Mouse (Mus musculus) cerebellum, postnatal 36 days (tissue): Measurements from ENCODE around the gene Ahcy.
A peak's percentile ranks its signal among the peaks of the same experiment; 100 is the strongest.
"Not testable (repeated sequence)": the region's sequence is repeated elsewhere in the genome, so short reads cannot be mapped to it uniquely, and the experiment has no call there.

ENCODE experiments used
- DNase-seq, 2 experiments: peaks; one replicate each; pipeline ENCODE4 v3.0.0; 2021 to 2022; ENCODE audit warnings: mixed read lengths in 2 of 2

Gene Ahcy

GRCm38 (mm10) chr2:155074766-155075330 lies 551 bp upstream of the Ahcy start:
- peak; percentile 16 to 38 for DNase-seq

- no peak for DNase-seq
These were observed 950 bp downstream of the Ahcy start for GRCm38 (mm10) chr2:155073347-155073746.

GRCm38 (mm10) chr2:155072353-155073145 lies 1.7 kb downstream of the Ahcy start:
- DNase-seq = no peak

GRCm38 (mm10) chr2:155071027-155071426 lies 3.3 kb downstream of the Ahcy start:
- no peak for DNase-seq

GRCm38 (mm10) chr2:155057361-155057760 lies 16.9 kb downstream of the Ahcy start:
- DNase-seq = no peak

GRCm38 (mm10) chr2:155056076-155056578 lies 18.2 kb downstream of the Ahcy start:
- DNase-seq = no peak

GRCm38 (mm10) chr2:155054672-155055071 lies 19.6 kb downstream of the Ahcy start:
- no peak for DNase-seq

- DNase-seq = not testable (repeated sequence)
These were observed 20.8 kb downstream of the Ahcy start for GRCm38 (mm10) chr2:155053512-155053911.

GRCm38 (mm10) chr2:155052681-155053080 lies 21.6 kb downstream of the Ahcy start:
- no peak for DNase-seq

- no peak for DNase-seq
These were observed 22.5 kb downstream of the Ahcy start for GRCm38 (mm10) chr2:155051622-155052351.

- DNase-seq = peak; percentile 97
These were observed 23.6 kb downstream of the Ahcy start for GRCm38 (mm10) chr2:155050504-155051236.

GRCm38 (mm10) chr2:155050108-155050503 lies 24.2 kb downstream of the Ahcy start:
- no peak for DNase-seq

GRCm38 (mm10) chr2:155047452-155048178 lies 26.7 kb downstream of the Ahcy start:
- DNase-seq = no peak

GRCm38 (mm10) chr2:155046803-155047202 lies 27.5 kb downstream of the Ahcy start:
- no peak for DNase-seq

GRCm38 (mm10) chr2:155045075-155045474 lies 29.2 kb downstream of the Ahcy start:
- DNase-seq = no peak

- no peak for DNase-seq
These were observed 29.8 kb downstream of the Ahcy start for GRCm38 (mm10) chr2:155044542-155044941.

- DNase-seq = no peak
These were observed 34.3 kb downstream of the Ahcy start for GRCm38 (mm10) chr2:155039956-155040355.

- no peak for DNase-seq
These were observed 41.2 kb downstream of the Ahcy start for GRCm38 (mm10) chr2:155032938-155033710.

- no peak for DNase-seq
These were observed 43.5 kb downstream of the Ahcy start for GRCm38 (mm10) chr2:155030831-155031230.

- DNase-seq = not testable (repeated sequence)
These were observed 54.0 kb downstream of the Ahcy start for GRCm38 (mm10) chr2:155020247-155020826.

- peak; percentile 87 to 93 for DNase-seq
These were observed 54.6 kb downstream of the Ahcy start for GRCm38 (mm10) chr2:155019673-155020072.
